Mouse (Mus musculus) mouse embryonic stem cell (cell line): ENCODE measurements around the gene Catip.
"Not testable (repeated sequence)": the region's sequence is repeated elsewhere in the genome, so short reads cannot be mapped to it uniquely, and the experiment has no call there.

Source experiments
- in situ Hi-C, 2 experiments: fragments of 300-500 bp; cut with MboI; formaldehyde crosslinking; loops; 1 replicate in 1 of 2; 3 replicates in 1 of 2; pipeline ENCODE4 v1.14.3; 2019 to 2020; ENCODE audit warnings: low sequenced_read_pairs in 2 of 2, low pct_unique_long_range_greater_than_20kb in 1 of 2, mixed read lengths in 1 of 2; ENCODE audit not compliant: unreplicated experiment in 1 of 2

Catip gene

GRCm38 (mm10) chr1:74340992-74341391 is 20.9 kb upstream of the Catip start:
- in situ Hi-C loops = not testable (repeated sequence)

DNA sequence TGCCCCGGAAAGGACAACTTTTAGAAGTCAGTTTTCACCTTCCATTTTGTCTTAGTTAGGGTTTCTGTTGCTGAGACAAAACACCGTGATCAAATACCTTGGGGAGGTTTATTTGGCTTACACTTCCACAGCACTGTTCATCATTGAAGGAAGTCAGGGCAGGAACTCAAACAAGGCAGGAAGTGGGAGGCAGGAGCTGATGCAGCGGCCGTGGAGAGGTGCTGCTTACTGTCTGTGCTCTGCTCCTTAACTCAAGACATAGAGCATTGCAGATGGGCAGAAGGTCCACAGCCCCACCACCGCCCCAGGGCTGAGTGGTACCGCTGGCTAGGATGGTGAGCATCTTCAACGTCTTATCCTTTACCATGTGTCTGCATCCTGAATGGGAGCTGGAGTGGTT is 20.0 kb upstream of the Catip start:
- in situ Hi-C loops = no loop called here

- in situ Hi-C loops = no loop called here
These were observed 19.6 kb upstream of the Catip start for GRCm38 (mm10) chr1:74342308-74342707.

DNA sequence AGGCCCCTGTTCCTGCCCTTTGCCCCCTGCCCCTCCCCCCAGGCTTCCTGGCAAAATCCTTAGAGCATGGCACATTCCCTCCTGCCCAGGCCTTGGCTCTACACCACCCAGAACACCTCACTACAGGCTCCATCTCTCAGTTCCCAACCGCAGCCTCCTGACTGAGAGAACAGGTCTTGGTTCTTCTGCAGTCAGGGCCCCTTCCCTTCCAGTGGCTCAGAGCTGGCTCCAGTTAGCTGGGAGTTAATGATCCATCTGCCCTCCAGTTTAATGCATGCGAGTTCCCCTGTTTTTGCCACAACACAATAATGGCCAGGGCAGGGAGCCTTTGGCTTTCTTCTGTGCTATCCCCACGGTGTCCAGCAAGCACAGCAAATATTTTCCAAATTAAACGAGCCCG is 18.7 kb upstream of the Catip start:
- in situ Hi-C loops = no loop called here

DNA sequence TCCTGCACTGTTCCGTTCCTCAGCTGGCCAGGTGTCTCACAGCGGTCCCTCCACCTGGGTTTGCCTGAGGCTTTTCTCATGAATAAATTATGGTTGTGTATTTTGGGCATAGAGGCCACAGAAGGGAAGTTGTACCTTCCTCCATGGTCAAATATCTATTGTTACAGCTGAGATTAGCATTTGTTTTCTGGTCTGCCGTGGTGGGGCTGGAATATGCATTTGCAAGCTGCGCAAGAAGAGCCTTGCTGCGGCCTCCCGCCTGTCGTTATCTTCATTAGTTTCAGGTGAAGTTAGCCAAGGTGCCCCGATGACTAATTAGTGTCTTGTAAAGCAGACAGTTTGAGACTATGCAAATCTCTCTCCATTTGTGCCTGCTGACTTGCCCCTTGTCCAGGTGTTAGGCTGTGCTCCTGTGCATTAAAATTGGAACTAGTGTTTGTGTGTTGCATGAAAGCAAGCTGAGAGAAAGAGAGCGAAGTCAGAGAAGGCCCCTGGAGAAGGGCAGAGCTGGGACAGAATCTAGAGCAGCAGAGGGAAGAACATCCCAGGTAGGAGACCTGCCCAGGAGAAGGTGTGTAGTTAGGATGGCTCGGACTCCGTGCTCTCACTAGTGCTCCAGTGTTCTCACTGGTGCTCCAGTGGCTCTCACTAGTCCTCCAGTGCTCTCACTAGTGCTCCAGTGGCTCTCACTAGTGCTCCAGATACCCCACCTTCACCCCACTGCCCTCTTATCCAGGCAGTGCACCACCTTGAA is 17.6 kb upstream of the Catip start:
- in situ Hi-C loops = no loop called here

- in situ Hi-C loops = no loop called here
These were observed 10.6 kb upstream of the Catip start for GRCm38 (mm10) chr1:74351185-74351769.

DNA sequence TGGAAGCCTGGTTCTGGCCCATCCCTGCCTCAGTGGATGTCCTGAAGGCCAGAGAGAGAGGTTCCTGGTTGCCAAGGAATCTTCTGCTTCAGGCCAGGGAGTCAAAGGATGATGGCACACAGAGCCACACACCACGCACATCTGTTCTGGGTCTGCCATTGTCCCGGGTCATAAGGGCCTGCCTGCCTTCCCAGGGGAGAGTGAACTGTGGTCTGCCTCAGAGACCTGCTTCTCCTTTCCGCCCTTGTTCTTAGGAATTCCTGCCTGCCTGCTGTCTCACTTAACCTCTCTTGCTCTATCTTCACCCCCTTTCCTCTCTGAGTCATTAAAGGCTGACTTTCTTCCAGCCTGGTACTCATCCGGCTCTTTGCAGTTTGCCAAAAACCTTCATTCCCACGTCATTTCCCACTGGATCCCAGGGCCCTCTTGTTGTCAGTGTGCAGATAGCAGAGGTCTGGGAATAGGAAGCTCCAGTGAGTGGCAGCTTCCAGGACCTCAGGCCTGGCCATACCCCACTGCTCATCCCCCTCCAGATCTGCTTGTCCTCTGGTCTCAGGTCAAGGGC is 9.3 kb upstream of the Catip start:
- in situ Hi-C loops = no loop called here

- in situ Hi-C loops = no loop called here
These were observed 8.3 kb upstream of the Catip start for GRCm38 (mm10) chr1:74353453-74354229.

- in situ Hi-C loops = no loop called here
These were observed 4.4 kb upstream of the Catip start for GRCm38 (mm10) chr1:74357531-74357930.

DNA sequence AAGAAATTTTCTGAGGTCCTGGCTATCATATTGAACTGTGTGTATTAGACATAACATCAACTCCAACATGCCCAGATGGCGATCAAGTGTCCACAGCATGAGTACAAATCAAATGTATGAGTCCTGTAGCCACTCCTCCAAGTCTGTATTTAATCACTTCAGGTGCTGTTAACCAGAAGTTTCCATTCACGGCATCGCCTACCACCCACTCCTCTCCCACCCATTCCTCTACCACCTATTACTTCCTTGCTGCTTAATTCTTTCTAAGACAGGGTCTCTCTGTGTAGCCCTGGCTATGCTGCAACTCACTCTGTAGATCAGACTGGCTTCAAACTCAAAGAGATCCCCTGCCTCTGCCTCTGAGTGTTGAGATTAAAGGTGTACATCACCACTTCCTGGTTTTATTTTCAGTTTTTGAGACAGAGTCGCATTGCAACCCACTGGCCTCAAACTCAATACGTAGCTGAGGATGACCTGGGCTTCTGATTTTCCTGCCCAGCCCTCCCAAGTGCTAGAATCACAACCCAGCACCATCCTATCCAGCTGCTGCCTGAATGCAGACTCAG is 1.9 kb upstream of the Catip start:
- in situ Hi-C loops = no loop called here

DNA sequence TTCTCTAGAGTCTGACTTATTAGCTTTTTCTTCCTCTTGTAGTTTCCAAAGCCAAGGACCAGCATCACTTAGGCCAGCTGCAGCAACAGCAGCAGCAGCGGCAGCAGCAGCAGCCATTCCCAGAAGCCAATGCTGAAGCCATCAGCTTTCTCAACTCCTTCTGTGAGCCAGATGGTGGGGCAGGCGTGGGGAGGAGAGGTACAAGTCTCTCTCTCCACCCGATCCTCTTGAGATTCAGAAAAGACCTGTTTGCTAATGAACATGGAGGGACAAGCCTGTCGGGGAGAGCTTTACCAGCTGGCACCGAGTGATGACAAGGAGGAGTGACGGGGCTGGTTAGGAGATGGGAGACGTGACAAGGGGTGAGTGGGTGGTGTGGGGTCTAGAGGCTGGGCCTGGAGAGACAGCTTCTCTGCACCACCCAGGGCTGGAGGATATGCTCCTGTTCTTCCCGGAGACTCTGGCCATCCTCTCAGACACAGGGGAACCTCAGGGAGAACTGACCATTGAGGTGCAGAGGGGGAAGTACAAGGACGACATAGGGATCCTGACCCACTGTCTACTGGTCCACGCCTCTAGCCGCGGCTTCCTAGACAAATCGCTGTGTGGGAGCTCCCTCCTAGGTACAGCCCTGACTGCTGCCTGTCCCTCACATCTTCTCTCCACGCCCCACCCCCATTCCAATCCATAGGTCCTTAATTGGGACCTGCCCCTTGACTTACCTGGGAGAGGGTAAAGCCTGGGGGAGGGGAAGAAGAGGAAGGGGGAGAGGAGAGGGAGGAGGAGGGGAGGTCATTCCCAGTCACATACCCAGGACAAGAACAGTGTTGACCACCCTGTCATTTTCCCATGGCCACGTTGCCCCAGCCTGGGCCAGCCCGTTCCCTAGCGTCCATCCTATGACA is 669 bp downstream of the Catip start:
- in situ Hi-C loops = no loop called here

DNA sequence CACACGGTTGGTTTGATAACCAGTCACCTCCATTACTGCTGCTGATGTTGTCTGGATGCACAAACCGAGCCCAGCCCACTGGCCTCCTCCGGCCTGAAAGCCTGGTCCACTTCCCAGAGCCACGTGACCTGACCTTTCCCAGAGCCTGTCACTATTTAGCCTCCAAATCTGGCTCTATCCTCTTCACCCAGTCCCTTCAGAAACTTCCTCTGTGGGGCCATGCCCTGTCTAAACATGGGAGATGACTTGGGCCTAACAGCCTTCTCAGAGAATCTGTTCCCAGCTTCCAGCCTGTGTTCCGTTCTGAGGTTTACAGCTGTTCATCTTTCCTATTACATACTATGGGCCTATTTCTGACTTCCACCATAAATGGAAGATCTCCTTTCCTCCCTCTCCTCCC is 1.5 kb downstream of the Catip start:
- in situ Hi-C loops = no loop called here

DNA sequence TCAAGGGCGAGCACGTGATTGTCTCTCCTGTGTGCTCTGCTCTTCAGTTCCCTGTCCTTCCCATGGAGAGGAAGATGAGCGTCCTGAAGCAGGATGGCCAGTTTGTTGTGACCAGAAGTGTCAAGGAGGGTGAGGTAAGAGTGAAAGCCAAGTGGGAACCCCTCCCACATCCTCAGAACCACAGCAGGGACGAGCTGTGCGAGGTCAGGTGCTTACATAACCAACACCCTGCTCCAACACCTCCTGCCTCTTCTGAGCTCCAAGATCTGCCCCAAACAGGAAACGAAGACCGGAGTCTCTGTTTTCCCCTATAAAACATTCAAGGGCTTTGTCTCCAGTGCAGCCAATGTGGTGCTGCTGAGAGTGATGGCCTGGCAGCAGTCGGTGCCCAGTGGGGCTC is 2.4 kb downstream of the Catip start:
- in situ Hi-C loops = no loop called here

DNA sequence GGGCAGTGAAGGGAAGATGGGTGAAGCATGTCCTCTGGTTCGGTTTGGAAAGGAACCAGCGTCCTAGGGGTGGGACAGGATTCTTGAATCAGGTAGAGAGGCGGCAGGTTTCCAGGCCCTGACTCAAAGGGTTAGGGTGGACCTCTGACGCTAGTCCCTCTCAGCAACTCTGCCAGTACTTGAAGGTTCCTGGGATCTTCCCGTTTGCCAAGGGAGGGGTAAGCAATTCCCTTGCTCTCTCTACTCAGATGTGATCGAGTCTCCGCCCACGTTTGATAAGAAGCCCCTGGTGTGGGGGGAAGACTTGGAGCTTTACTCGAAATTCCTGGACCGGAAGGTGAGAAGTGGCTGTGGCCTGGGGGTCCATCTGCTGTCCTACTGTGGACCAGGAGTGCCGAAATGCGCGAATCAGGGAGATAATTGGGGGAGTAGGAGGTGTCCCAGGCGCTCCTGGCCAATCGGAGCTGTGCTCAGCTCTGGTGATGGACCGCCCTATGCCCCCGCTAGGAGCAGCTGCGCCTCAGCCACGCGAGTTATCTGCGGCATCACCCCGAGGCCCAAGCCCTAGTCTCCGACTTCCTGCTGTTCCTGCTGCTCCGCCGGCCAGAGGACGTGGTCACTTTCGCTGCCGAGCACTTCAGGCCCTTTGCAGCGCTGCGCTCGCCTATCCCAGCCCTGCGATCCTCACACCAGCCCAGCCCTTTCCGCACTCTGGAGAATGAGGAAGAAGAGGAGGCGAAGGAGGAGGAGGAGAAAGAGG is 6.2 kb downstream of the Catip start:
- in situ Hi-C loops = no loop called here

- in situ Hi-C loops = no loop called here
These were observed 8.1 kb downstream of the Catip start for GRCm38 (mm10) chr1:74370040-74370439.

- in situ Hi-C loops = no loop called here
These were observed 11.5 kb downstream of the Catip start for GRCm38 (mm10) chr1:74373372-74373771.

DNA sequence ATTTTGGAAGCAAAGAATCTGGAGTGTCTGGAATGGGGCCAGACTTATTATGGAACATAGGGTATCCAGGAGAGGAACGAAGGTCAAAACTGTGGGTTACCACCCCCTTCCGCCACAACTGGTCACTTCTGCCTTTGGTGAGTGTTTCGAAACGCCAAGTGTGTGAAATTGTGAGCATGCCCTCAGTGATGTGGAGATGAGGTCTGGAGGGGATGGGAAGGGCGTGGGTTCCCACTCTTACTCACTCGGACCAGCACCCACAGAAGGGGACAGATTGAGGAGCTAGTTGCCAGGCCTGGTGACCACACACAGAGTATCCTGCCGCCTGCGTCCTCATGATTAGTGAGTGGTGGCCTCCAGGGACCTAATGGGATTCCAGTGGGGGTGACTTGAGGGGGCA is 13.1 kb downstream of the Catip start, which contains the start of gene Slc11a1:
Slc11a1 (plus strand) TSS at position 216 of the 400 bp plus-strand sequence.
- in situ Hi-C loops = no loop called here
